Mouse (Mus musculus) midbrain, embryonic 14.5 days (tissue): ENCODE results near the gene Gm3448. TPM values are rescaled to one million over a fixed set of nuclear protein-coding genes. Genes with fewer than 3 reads are reported as not detected.
A peak's percentile ranks its signal among the peaks of the same experiment; 100 is the strongest.

Experiments
- ATAC-seq: fragments of 200-750 bp; cut with Nextera tagmentation; 2 replicates; pipeline ENCODE4 v1.8.0; 2017; ENCODE audit warnings: moderate number of reproducible peaks, moderate library complexity; ENCODE audit not compliant: low FRiP score, low TSS enrichment
- DNase-seq: peaks from one replicate; pipeline ENCODE4 v3.0.0-alpha.2; 2015
- H3K27ac ChIP-seq: fragments of 300-500 bp; sonication (generic); replicated peaks from 2 replicates; pipeline ENCODE4 v1.5.1; 2014; ENCODE audit warnings: mild to moderate bottlenecking, low read depth, low read length, moderate library complexity
- H3K27me3 ChIP-seq: fragments of 300-500 bp; sonication (generic); 2 replicates; pipeline ENCODE4 v1.6.1; 2014; ENCODE audit warnings: low read length, control low read depth, mixed read lengths; ENCODE audit not compliant: control insufficient read depth, insufficient read depth
- H3K36me3 ChIP-seq: fragments of 300-500 bp; sonication (generic); 2 replicates; pipeline ENCODE4 v1.6.1; 2014; ENCODE audit warnings: low read length, control low read depth; ENCODE audit not compliant: control insufficient read depth, insufficient read depth
- H3K4me1 ChIP-seq: fragments of 300-500 bp; sonication (generic); 2 replicates; pipeline ENCODE4 v1.6.1; 2014; ENCODE audit warnings: mild to moderate bottlenecking, antibody characterized with exemption, low read length, control low read depth; ENCODE audit not compliant: control insufficient read depth, insufficient read depth
- H3K4me2 ChIP-seq: fragments of 300-500 bp; sonication (generic); 2 replicates; pipeline ENCODE4 v1.6.1; 2014; ENCODE audit warnings: mild to moderate bottlenecking, low read length, moderate library complexity
- H3K4me3 ChIP-seq: fragments of 300-500 bp; sonication (generic); replicated peaks from 2 replicates; pipeline ENCODE4 v1.5.1; 2014; ENCODE audit warnings: low read depth, low read length
- H3K9ac ChIP-seq: fragments of 300-500 bp; sonication (generic); replicated peaks from 2 replicates; pipeline ENCODE4 v1.6.1; 2014; ENCODE audit warnings: mild to moderate bottlenecking, low read length, moderate library complexity
- H3K9me3 ChIP-seq: fragments of 300-500 bp; sonication (generic); 2 replicates; pipeline ENCODE4 v1.6.1; 2016; ENCODE audit warnings: low read length, control low read depth, mixed read lengths; ENCODE audit not compliant: control insufficient read depth
- WGBS: fragments of 180-500 bp; shearing (Covaris S2); extraction: QIAGEN DNeasy Blood & Tissue Kit; methylation state at CpG from one replicate; pipeline ENCODE4 v1.1.7; 2014; 5-methylcytosine and 5-hydroxymethylcytosine counted together
- polyA plus RNA-seq: library from polyadenylated mRNA; unstranded; fragments of >200 nt; fragmentation: Nextera tagmentation; extraction: Ambion mirVana; gene quantifications from 2 replicates; pipeline ENCODE4 v1.2.1, GENCODE M21; 2014

The Gm3448 gene
- polyA plus RNA-seq, 1 experiment from 2014 or later, result 3.9 TPM

- Histone ChIP-seq H3K9me3 (no peaks in the 10 kb centered on the region), H3K9ac (no peak overlapping the region), H3K4me3 (no peak overlapping the region), H3K4me1 (peaks cover 6% of the 10 kb centered on the region), H3K27me3 (no peaks in the 10 kb centered on the region), H3K36me3 (peaks cover 10% of the 10 kb centered on the region; the same call in 1 of the 2 replicates), H3K4me2 (no peak overlapping the region), H3K27ac (no peak overlapping the region)
- DNase-seq (no peak), ATAC-seq (no peak)
- 80% methylated on average over 8 of the region's 8 CpGs for WGBS
Measured at GRCm38 (mm10) chr17:15068040-15068792, 26.9 kb upstream of the Gm3448 start.

- Histone ChIP-seq H3K27ac (no peak overlapping the region), H3K9ac (no peak overlapping the region), H3K4me2 (no peak overlapping the region), H3K36me3 (peaks cover 22% of the 10 kb centered on the region), H3K4me3 (no peak overlapping the region), H3K9me3 (no peaks in the 10 kb centered on the region), H3K4me1 (peaks cover 6% of the 10 kb centered on the region), H3K27me3 (no peaks in the 10 kb centered on the region)
- WGBS, result 57% methylated on average over 1 of the region's 1 CpGs
- DNase-seq (no peak), ATAC-seq (no peak)
Measured at GRCm38 (mm10) chr17:15066911-15067310, 25.6 kb upstream of the Gm3448 start.

- 43% methylated on average over 6 of the region's 6 CpGs for WGBS
- Histone ChIP-seq H3K4me3 (0 out of 2 replicates have a peak overlapping the region, but pooled peaks have one; percentile 7), H3K9me3 (no peaks in the 10 kb centered on the region), H3K4me2 (peak overlapping the region; percentile 51), H3K9ac (peak overlapping the region; percentile 24; the same call in 1 of the 2 replicates), H3K4me1 (peaks cover 6% of the 10 kb centered on the region), H3K27ac (peak overlapping the region; percentile 71), H3K36me3 (peaks cover 30% of the 10 kb centered on the region), H3K27me3 (no peaks in the 10 kb centered on the region)
- DNase-seq (peak; percentile 77), ATAC-seq (peak; percentile 90)
Measured at GRCm38 (mm10) chr17:15066066-15066465, 24.7 kb upstream of the Gm3448 start.

DNA sequence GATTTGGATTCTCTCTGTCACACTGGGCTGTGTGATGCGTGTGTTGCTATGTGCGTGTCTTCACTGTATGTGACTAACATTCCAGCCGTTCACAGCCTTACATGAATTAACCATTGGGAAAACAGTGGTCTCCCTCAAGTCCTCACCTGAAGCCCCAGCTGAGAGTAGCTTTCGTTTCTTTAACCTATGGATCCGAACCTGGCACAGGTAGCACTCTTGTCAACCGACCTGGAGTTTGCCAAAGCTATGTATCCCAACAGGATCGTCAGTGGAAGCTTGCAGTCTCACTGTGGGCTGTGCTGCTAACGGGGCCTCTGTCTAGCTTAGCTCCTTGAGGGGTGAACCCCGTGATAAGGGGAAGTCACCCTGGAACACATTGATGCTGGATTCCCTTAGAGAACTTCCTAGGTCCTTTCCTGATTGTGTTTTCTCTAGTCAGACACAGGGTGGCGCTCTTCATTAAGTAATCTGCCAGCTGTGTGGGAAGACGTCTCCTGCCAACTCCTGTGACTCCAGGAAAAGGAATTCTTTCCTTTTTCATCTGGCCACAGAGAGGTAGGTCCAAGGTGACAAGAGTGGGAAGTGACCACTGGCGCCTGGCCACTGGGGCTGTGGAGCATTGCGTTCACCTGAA is 24.2 kb upstream of the Gm3448 start:
- 0 out of 2 replicates have a peak overlapping the region, but pooled peaks have one; percentile 7 for H3K4me3 ChIP-seq
- H3K9ac ChIP-seq, result peak overlapping the region; percentile 24; the same call in 1 of the 2 replicates
- H3K36me3 ChIP-seq, result peaks cover 35% of the 10 kb centered on the region
- H3K4me1 ChIP-seq, result peaks cover 6% of the 10 kb centered on the region
- no peaks in the 10 kb centered on the region for H3K27me3 ChIP-seq
- ATAC-seq (peak; percentile 79), DNase-seq (peak; percentile 91)
- H3K4me2 ChIP-seq, result peak overlapping the region; percentile 51
- 41% methylated on average over 13 of the region's 13 CpGs for WGBS
- peak overlapping the region; percentile 71 for H3K27ac ChIP-seq
- no peaks in the 10 kb centered on the region for H3K9me3 ChIP-seq

DNA sequence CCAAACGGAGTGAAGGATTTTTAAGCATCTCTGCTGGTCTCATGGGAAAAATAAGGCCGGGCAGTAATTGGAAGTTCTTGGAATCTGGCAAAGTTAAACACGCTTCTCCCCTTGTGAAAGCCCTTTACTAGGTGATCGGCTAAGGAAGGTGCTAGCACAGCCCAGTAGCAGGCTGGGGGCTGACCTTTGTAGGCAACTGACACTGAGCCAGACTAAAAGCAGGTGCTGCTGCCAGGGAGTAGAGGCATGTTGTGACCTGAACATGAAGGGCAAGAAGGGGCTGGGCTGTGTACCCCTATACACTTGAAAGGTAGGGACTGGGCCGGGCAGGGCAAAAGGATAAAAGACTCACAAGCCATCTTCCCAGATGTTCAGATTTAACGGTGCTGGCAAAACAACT is 19.0 kb upstream of the Gm3448 start:
- WGBS, result 94% methylated on average over 6 of the region's 6 CpGs
- ATAC-seq, result no peak
- no peak for DNase-seq

DNA sequence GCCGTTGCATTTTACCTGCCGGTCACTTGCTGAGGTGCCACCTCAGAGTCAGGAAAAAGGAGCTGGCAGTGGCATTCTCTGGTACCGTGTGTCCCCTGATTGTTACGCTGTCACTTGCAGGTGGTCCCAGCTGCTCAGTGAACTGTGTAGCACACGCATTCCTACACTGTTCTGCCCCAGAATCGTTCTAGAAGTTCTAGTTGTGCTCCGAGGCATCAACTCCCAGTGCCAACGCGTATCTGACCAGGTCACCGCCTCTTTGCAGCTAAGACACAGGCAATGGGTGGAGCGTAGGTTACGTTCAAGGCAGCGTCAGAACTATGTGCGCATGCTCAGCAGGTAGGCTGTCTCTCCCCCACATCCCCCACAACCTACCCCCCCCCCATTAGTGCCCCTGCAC is 18.3 kb upstream of the Gm3448 start:
- Histone ChIP-seq H3K4me2 (no peak overlapping the region), H3K4me1 (no peaks in the 10 kb centered on the region), H3K27ac (no peak overlapping the region), H3K27me3 (no peaks in the 10 kb centered on the region), H3K9ac (no peak overlapping the region), H3K36me3 (peaks cover 80% of the 10 kb centered on the region), H3K9me3 (no peaks in the 10 kb centered on the region), H3K4me3 (no peak overlapping the region)
- no peak for ATAC-seq
- no peak for DNase-seq
- 96% methylated on average over 14 of the region's 14 CpGs for WGBS

More for the DNA sequence above, 19.0 kb upstream of the Gm3448 start:
- Histone ChIP-seq H3K4me3 (no peak overlapping the region), H3K9me3 (no peaks in the 10 kb centered on the region), H3K9ac (no peak overlapping the region), H3K36me3 (peaks cover 80% of the 10 kb centered on the region), H3K4me2 (no peak overlapping the region), H3K4me1 (no peaks in the 10 kb centered on the region), H3K27ac (no peak overlapping the region), H3K27me3 (no peaks in the 10 kb centered on the region)

DNA sequence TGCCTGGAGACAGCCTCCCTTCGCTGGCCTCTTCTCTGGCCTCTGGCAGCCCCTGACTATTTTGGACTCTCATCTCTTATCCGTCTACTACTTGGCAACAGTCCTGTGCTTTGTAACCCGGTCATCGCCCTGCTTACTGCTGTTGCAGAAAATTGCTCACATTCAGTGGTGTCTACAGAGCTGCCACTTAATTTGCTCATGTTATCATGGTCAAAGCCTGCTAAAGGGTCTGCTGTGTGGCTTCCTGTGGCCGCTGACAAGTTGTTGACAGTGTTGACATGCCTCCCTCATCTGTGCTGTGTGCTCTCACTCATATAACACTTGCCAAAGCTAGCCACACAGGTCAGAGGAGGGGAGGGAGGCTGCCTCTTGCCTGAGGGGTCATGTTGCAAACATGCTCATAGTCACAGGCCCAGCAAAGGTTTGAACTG is 16.8 kb upstream of the Gm3448 start:
- Histone ChIP-seq H3K36me3 (peaks cover 70% of the 10 kb centered on the region), H3K4me1 (no peaks in the 10 kb centered on the region), H3K9me3 (no peaks in the 10 kb centered on the region), H3K4me3 (no peak overlapping the region), H3K27ac (no peak overlapping the region), H3K9ac (no peak overlapping the region), H3K4me2 (no peak overlapping the region), H3K27me3 (no peaks in the 10 kb centered on the region)
- no peak for ATAC-seq
- WGBS, result 92% methylated on average over 5 of the region's 5 CpGs
- no peak for DNase-seq

GRCm38 (mm10) chr17:15055925-15056324 is 14.6 kb upstream of the Gm3448 start:
- no peaks in the 10 kb centered on the region for H3K4me1 ChIP-seq
- ATAC-seq, result no peak
- 92% methylated on average over 4 of the region's 4 CpGs for WGBS

More at GRCm38 (mm10) chr17:15055925-15056324, 14.6 kb upstream of the Gm3448 start:
- Histone ChIP-seq H3K4me3 (no peak overlapping the region), H3K9ac (no peak overlapping the region), H3K36me3 (peaks cover 48% of the 10 kb centered on the region), H3K4me2 (no peak overlapping the region), H3K27ac (no peak overlapping the region), H3K9me3 (no peaks in the 10 kb centered on the region), H3K27me3 (no peaks in the 10 kb centered on the region)
- no peak for DNase-seq
